Mouse (Mus musculus) hindbrain, embryonic 12.5 days (tissue): ENCODE results near the gene Ube2r2. TPM values are rescaled to one million over a fixed set of nuclear protein-coding genes. Genes with fewer than 3 reads are reported as not detected.

Experiments
- ATAC-seq: fragments of 200-750 bp; cut with Nextera tagmentation; 2 replicates; pipeline ENCODE4 v1.8.0; 2017; ENCODE audit warnings: moderate TSS enrichment; ENCODE audit not compliant: low FRiP score
- H3K27ac ChIP-seq: fragments of 300-500 bp; sonication (generic); 2 replicates; pipeline ENCODE4 v1.5.1; 2016; ENCODE audit warnings: mild to moderate bottlenecking
- H3K27me3 ChIP-seq: fragments of 300-500 bp; sonication (generic); 2 replicates; pipeline ENCODE4 v1.6.1; 2016; ENCODE audit warnings: mild to moderate bottlenecking
- H3K36me3 ChIP-seq: fragments of 300-500 bp; sonication (generic); 2 replicates; pipeline ENCODE4 v1.6.1; 2016; ENCODE audit warnings: mild to moderate bottlenecking
- H3K4me1 ChIP-seq: fragments of 300-500 bp; sonication (generic); 2 replicates; pipeline ENCODE4 v1.6.1; 2016
- H3K4me2 ChIP-seq: fragments of 300-500 bp; sonication (generic); replicated peaks from 2 replicates; pipeline ENCODE4 v1.6.1; 2016; ENCODE audit warnings: mild to moderate bottlenecking
- H3K4me3 ChIP-seq: fragments of 300-500 bp; sonication (generic); 2 replicates; pipeline ENCODE4 v1.5.1; 2016; ENCODE audit warnings: mild to moderate bottlenecking
- H3K9ac ChIP-seq: fragments of 300-500 bp; sonication (generic); 2 replicates; pipeline ENCODE4 v1.6.1; 2016; ENCODE audit warnings: mild to moderate bottlenecking, moderate library complexity
- H3K9me3 ChIP-seq: fragments of 300-500 bp; sonication (generic); replicated peaks from 2 replicates; pipeline ENCODE4 v1.6.1; 2016; ENCODE audit warnings: mild to moderate bottlenecking
- WGBS: fragments of 180-500 bp; shearing (Covaris S2); methylation state at CpG from one replicate; pipeline ENCODE4 v1.1.7; 2016; 5-methylcytosine and 5-hydroxymethylcytosine counted together
- polyA plus RNA-seq: library from polyadenylated mRNA; unstranded; fragments of >200 nt; fragmentation: Nextera tagmentation; extraction: Ambion mirVana; gene quantifications from 2 replicates; pipeline ENCODE4 v1.2.1, GENCODE M21; 2016

Ube2r2 gene
- polyA plus RNA-seq, 1 experiment from 2014 or later: 113 TPM

DNA sequence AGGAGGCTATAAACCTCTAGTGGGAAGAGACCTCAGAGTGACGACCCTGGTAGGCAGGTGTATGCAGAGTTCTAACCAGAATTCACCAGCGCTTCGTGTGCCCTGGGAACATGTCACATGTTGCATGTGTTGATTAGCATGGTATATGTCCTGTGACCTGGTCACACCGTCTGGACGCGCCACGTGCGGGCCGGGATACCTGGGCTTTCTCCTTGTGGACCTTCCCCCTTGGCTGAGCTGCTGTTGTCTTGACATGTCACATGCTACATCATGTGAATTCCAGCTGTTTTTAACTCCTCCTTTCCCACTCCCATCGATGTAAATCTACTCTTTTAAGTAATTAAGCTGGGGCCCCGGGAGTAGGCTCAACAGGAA, 37.0 kb upstream of the Ube2r2 start:
- H3K4me1 ChIP-seq: peaks cover 14% of the 10 kb centered on the region
- peaks cover 35% of the 10 kb centered on the region for H3K27me3 ChIP-seq
- no peaks in the 10 kb centered on the region for H3K36me3 ChIP-seq
- H3K4me3 ChIP-seq: peak overlapping the region; percentile 46
- H3K9ac ChIP-seq: peak overlapping the region; percentile 67; the same call in 1 of the 2 replicates
- H3K4me2 ChIP-seq: peak overlapping the region; percentile 94
- WGBS: 21% methylated on average over 11 of the region's 11 CpGs
- no peaks in the 10 kb centered on the region for H3K9me3 ChIP-seq
- no peak; the same call in 1 of the 2 replicates for ATAC-seq
- H3K27ac ChIP-seq: no peak overlapping the region

DNA sequence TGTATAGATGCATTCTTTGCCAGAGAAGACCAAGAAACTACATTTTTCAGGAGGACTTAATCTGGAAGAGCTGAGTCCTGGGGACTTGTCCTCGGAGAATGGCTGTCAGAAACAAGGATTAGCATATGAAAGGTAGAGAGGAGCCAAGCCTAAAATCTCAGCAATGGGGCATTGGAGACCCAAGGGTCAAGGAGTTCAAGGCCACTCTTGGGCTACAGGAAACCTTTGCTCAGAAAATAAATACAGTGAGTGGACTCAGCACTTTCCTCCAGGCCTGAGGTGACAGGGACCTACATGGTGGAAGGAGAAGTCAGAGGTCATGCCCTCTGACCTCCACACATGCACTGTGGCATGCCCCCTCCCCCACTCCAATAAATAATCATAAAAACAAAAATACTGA, 34.6 kb upstream of the Ube2r2 start:
- ATAC-seq: no peak
- Histone ChIP-seq H3K4me1 (peaks cover 14% of the 10 kb centered on the region), H3K9me3 (no peaks in the 10 kb centered on the region), H3K27ac (no peak overlapping the region), H3K36me3 (no peaks in the 10 kb centered on the region), H3K27me3 (peaks cover 31% of the 10 kb centered on the region), H3K9ac (no peak overlapping the region), H3K4me2 (no peak overlapping the region), H3K4me3 (no peak overlapping the region)
- 24% methylated on average over 1 of the region's 1 CpGs for WGBS

DNA sequence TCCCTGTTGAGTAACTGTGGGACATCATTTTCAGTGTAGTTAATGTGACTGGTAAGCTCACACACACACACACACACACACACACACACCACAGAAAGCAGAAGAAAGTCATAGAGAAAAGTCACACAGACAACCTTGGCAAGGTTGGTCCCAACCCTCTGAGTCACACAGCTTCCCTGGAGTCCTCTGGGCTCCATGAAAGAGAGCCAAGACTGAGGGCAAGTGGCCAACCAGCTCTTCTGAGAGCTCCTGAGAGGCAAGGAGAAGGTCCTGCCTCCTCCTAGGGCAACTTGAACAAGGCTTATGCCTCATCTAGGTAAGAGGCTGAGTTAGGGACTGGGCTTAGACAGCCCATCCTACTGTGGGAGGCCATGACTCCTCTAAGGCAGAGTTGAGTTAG, 32.6 kb upstream of the Ube2r2 start:
- Histone ChIP-seq H3K27ac (no peak overlapping the region), H3K4me1 (peaks cover 10% of the 10 kb centered on the region), H3K27me3 (peaks cover 12% of the 10 kb centered on the region), H3K9me3 (no peaks in the 10 kb centered on the region), H3K9ac (no peak overlapping the region), H3K36me3 (no peaks in the 10 kb centered on the region), H3K4me3 (no peak overlapping the region), H3K4me2 (no peak overlapping the region)
- no peak for ATAC-seq

DNA sequence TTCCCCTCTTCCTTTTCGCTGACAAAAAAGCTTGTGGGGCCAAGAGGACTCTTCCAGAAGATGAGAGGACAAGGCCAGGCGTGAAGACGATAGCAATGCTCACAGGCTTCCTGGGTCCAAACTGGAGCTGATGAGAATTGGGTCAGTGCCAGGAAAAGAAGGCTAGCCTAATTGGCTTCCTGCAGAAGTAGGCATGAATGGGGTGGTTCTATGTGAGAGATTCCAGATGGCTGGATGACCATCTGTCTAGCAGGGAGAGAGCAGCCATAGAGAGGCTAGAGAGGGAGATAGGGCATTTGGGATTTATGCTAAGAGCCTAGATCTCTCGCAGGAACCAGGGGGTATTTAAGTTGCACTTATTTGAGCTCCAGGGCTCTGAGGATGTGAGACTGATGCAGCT, 28.1 kb upstream of the Ube2r2 start:
- H3K9ac ChIP-seq: no peak overlapping the region
- no peaks in the 10 kb centered on the region for H3K4me1 ChIP-seq
- no peak overlapping the region for H3K27ac ChIP-seq
- no peak for ATAC-seq
- H3K36me3 ChIP-seq: no peaks in the 10 kb centered on the region
- no peaks in the 10 kb centered on the region for H3K9me3 ChIP-seq
- no peak overlapping the region for H3K4me2 ChIP-seq
- WGBS: 79% methylated on average over 4 of the region's 4 CpGs
- H3K27me3 ChIP-seq: no peaks in the 10 kb centered on the region
- no peak overlapping the region for H3K4me3 ChIP-seq

DNA sequence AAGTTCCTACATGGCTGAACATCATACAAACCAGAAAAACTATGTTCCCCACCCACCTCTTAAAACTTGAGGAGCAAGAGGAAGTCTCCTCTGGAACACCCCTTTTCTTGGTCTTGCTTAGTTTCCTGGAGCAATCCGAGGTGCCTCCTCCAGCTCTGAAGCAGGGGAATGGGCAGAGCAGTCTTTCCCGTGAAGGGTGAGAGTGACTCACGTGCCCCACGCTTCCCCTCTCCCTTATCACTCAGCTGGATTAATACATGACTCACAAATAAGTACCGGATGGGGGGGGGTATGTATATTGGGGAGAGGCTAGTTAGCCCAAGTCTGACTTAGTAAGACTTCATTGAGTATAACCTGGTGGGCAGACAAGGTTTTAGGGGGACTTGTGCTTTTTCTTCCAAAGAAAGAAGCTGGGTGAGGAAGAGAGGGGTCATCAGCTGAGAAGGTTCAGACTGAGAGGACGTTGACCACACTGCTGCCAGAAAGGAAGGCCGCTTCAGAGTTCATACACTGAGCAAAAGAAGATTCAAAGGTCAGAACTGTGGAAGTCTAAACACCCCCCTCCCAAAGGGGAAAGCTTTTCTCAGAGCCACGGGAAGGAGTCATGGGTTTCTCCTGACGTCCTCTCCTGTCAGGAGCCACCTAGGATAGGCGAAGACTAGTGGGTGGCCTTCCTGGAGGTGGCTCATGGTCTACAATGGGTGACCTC, 26.7 kb upstream of the Ube2r2 start:
- ATAC-seq: no peak
- Histone ChIP-seq H3K4me2 (no peak overlapping the region), H3K27me3 (no peaks in the 10 kb centered on the region), H3K4me3 (no peak overlapping the region), H3K27ac (no peak overlapping the region), H3K4me1 (no peaks in the 10 kb centered on the region), H3K9me3 (no peaks in the 10 kb centered on the region), H3K9ac (no peak overlapping the region), H3K36me3 (0 out of 2 replicates have a peak, but pooled peaks cover 4% of the 10 kb centered on the region)
- WGBS: 85% methylated on average over 10 of the region's 10 CpGs

DNA sequence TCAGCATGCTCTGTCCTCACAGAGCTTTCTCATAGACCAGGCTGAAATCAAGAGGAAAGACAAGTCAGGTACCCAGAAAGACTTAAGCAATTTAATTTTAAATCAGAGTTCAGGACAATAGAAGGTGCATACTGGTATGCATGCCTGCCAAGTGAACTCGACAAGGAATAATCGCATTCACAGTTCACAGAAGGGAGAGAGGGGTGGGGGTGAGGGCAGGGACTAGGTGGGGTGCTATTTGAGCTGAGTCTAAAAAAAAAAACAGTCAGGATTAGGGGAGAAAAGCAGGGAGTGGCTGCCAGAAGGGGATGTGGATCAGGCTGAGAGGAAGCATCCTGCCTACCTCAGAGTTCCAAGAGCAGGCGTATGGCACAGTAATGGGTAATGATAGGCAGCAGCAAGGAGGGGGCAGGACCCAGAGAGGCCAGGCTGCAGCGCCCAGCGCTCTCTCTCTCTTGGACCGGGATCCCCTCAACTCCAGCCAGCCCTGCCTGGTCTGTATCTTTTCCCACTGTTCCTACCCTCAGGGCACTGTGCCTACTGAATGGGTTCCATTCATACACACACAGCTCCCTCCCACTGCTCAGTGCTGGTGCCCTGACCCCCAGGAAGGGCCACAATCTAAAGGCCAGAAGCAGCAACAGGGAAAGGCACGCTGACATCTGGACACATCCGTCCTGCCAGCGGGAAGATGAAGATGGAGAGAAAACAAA, 21.0 kb upstream of the Ube2r2 start:
- no peaks in the 10 kb centered on the region for H3K4me1 ChIP-seq
- no peak overlapping the region for H3K4me3 ChIP-seq
- WGBS: 84% methylated on average over 9 of the region's 9 CpGs
- no peaks in the 10 kb centered on the region for H3K27me3 ChIP-seq
- H3K9ac ChIP-seq: no peak overlapping the region
- no peak overlapping the region for H3K27ac ChIP-seq
- H3K36me3 ChIP-seq: peaks cover 60% of the 10 kb centered on the region
- no peaks in the 10 kb centered on the region for H3K9me3 ChIP-seq
- no peak overlapping the region for H3K4me2 ChIP-seq
- no peak for ATAC-seq

DNA sequence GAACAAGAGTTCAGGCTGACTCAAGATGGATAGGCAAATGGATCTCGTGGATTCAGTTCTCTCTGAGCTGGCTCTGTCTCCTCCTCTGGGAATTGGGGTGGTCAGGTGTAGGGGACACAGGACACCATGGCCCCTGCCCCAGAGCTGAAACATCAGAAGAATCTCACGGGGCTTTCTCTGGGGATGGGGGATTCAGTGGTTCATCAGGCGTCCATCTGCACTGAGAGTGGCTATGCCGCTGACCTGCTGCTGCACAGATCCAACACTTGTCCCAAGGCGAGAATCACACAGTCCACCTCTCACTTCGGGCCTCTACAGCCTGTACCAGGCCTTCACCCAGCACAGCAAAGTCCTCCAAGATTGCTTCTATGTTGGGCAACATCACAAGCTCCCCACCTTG, 20.5 kb upstream of the Ube2r2 start:
- Histone ChIP-seq H3K36me3 (peaks cover 65% of the 10 kb centered on the region), H3K9me3 (no peaks in the 10 kb centered on the region), H3K4me1 (no peaks in the 10 kb centered on the region), H3K4me3 (no peak overlapping the region), H3K4me2 (no peak overlapping the region), H3K27me3 (no peaks in the 10 kb centered on the region), H3K9ac (no peak overlapping the region), H3K27ac (no peak overlapping the region)
- no peak for ATAC-seq
- WGBS: 83% methylated on average over 6 of the region's 6 CpGs

DNA sequence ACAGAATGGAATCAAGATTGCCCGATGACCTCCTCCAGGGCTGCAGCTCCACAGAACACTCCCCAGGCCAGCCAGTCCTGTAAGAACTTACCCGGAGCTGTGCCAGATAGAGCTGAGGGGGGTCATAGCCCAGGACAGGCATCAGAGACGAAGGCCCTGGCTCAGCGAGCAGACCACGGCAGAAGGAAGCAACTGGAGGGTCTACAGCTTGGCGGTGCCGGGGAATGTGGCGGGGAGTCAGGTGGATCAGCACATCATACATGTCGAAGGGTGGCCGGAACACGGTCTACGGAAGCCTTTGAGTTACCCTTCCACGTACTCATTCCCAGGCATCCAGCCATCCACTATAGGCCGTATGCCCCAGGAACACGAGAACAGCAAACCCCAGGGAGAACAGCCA, 19.8 kb upstream of the Ube2r2 start:
- H3K4me2 ChIP-seq: no peak overlapping the region
- no peak overlapping the region for H3K4me3 ChIP-seq
- no peaks in the 10 kb centered on the region for H3K4me1 ChIP-seq
- no peak overlapping the region for H3K9ac ChIP-seq
- H3K27ac ChIP-seq: no peak overlapping the region
- no peak for ATAC-seq
- peaks cover 72% of the 10 kb centered on the region for H3K36me3 ChIP-seq
- H3K9me3 ChIP-seq: no peaks in the 10 kb centered on the region
- WGBS: 94% methylated on average over 15 of the region's 15 CpGs
- no peaks in the 10 kb centered on the region for H3K27me3 ChIP-seq

DNA sequence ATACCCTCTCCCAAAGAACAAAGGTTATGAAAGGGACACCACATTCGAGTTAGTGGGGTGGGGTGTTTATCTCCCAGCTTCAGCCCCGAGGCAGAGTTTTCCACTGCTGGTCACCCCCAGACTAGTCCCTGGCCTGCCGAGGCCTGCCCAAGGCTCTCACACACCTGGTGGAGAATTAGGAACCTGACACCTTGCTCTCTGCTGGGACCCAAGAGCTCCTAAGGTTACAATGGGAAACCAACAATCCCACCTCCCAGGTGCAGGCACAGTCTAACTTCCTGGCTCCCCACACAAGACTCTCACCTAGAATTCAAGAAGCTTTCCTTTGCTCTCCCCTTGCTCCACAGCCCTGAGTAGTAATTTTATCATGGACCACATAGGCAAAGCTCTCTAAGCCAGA, 18.7 kb upstream of the Ube2r2 start:
- ATAC-seq: no peak
- WGBS: 77% methylated on average over 3 of the region's 3 CpGs
- Histone ChIP-seq H3K4me2 (no peak overlapping the region), H3K9me3 (no peaks in the 10 kb centered on the region), H3K27ac (no peak overlapping the region), H3K9ac (no peak overlapping the region), H3K36me3 (peaks cover 83% of the 10 kb centered on the region), H3K4me1 (no peaks in the 10 kb centered on the region), H3K27me3 (no peaks in the 10 kb centered on the region), H3K4me3 (no peak overlapping the region)

DNA sequence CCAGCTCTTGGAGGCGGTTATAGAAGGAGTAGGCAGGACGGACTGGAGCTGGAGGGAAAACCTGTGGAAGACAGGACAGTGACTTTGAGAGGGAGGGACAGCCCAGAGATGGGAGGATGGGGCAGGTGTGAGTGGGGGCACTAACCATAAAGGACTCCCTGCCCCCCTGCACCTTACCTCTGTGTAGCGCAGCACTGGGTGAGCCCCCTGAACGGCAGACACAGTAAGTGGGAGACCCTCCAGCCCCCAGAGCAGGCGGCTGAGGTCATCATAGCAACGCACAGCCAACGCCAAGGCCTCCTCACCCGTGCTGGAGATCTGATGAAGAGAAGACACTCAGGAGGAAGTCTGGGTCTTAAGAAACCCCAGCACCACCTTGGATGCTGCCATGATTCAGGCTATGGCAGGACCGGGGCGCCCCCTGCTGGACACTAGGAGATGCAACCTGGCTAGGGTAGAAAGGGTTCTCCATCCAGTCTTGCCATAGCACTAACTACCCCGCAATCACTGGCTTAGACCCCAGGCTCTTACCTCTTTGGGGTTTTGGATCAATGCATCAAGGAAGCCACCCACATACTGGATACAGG, 16.7 kb upstream of the Ube2r2 start:
- H3K9me3 ChIP-seq: no peaks in the 10 kb centered on the region
- H3K4me3 ChIP-seq: no peak overlapping the region
- H3K36me3 ChIP-seq: peaks cover 85% of the 10 kb centered on the region
- no peak overlapping the region for H3K27ac ChIP-seq
- peak; percentile 35 for ATAC-seq
- no peak overlapping the region for H3K4me2 ChIP-seq
- H3K9ac ChIP-seq: no peak overlapping the region
- H3K27me3 ChIP-seq: no peaks in the 10 kb centered on the region
- 77% methylated on average over 11 of the region's 11 CpGs for WGBS
- peaks cover 8% of the 10 kb centered on the region for H3K4me1 ChIP-seq

DNA sequence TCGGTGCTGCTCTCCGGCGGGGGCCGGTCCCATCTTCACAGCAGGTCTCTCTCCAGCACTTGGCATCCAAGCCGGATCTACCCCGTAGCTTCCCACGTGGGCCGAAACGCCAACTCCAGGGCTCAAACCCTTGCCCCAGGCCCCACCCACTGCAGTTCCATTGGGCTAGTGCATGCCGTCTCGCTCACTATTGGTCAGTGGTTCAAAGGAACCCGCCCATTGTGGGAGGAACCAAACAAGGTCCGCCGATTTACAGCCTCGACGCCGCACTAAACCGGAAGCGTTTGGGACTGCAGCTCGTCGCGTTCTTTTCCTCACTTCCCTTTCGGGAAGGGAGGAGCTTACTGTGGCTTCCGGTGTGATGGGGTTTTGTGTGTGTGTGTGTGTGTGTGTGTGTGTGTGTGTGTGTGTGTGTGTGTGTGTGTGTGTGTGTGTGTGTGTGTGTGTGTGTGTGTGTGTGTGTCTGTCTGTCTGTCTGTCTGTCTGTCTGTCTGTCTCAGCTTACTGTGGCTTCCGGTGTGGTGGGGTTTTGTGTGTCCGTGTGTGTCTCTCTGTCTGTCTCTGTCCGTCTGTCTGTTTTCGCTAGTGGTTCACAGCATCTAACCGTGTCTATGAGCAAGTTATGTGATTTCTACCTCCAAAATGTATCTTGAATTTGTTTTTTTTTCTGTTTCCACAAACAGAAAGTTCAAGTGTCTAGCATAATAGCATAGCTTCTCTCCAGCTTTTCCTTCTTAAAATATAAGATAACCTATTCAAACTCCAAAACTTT, 11.2 kb upstream of the Ube2r2 start, which contains the start of gene Nol6:
Gene Nol6, minus strand, starts transcription at position 276 of the 772 bp plus-strand sequence.
- Histone ChIP-seq H3K27ac (no peak within 1 kb of the TSS), H3K27me3 (no peaks in the 10 kb centered on the region), H3K36me3 (peaks cover 30% of the 10 kb centered on the region), H3K9me3 (no peaks in the 10 kb centered on the region), H3K4me2 (peak within 1 kb of the TSS; percentile 71), H3K4me1 (peaks cover 8% of the 10 kb centered on the region), H3K9ac (peak within 1 kb of the TSS; percentile 67), H3K4me3 (peak within 1 kb of the TSS; percentile 58)
- WGBS: 2% methylated on average over 29 of the region's 29 CpGs
- ATAC-seq: peak; percentile 100

DNA sequence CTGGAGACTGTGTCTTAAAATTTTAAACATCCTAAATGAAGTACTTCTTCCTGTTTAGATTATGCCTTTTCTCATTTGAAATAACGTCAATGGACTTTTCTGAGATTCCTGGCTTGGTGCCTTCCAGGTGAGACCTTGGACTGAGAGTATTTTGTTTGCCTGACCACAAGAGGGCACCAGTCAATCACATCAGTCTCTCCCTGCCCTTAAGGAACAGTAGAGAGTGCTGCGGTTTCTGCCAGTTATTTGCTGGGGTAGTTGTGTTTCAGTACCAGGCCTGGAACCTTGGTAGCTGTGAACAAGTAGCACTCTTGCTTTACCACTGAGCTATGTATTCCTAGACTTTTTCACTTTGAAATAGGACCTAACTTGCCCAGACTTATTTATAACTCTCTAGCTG, 6.1 kb upstream of the Ube2r2 start:
- H3K27ac ChIP-seq: no peak overlapping the region
- 12% methylated on average over 2 of the region's 2 CpGs for WGBS
- H3K27me3 ChIP-seq: no peaks in the 10 kb centered on the region
- H3K4me3 ChIP-seq: no peak overlapping the region
- H3K4me2 ChIP-seq: no peak overlapping the region
- H3K4me1 ChIP-seq: peaks cover 1% of the 10 kb centered on the region
- no peaks in the 10 kb centered on the region for H3K9me3 ChIP-seq
- H3K36me3 ChIP-seq: no peaks in the 10 kb centered on the region
- peak; percentile 57; the same call in 1 of the 2 replicates for ATAC-seq
- no peak overlapping the region for H3K9ac ChIP-seq
